Mouse (Mus musculus) heart, adult 2 months (tissue): ENCODE measurements at regions not wholly inside any gene's neighbourhood (a gene's known extent, or its start where the extent isn't known, plus 50 kb on each side); places are given as distances from the start of the nearest gene placed in this dataset.

Experiments used
- CTCF ChIP-seq: fragments of 200-600 bp; IDR thresholded peaks from 2 replicates; pipeline ENCODE4 v1.8.1; 2022; ENCODE audit warnings: antibody characterized with exemption, mild to moderate bottlenecking, moderate library complexity
- EP300 ChIP-seq: fragments of 200-500 bp; IDR thresholded peaks from 2 replicates; pipeline ENCODE4 v1.6.1; 2011; ENCODE audit warnings: low read depth, low read length, control low read depth; ENCODE audit not compliant: insufficient read depth
- POLR2A ChIP-seq: fragments of 200-500 bp; IDR thresholded peaks from 2 replicates; pipeline ENCODE4 v1.6.1; 2011; ENCODE audit warnings: mild to moderate bottlenecking, low read depth, low read length, control low read depth; ENCODE audit not compliant: insufficient read depth

- TF ChIP-seq CTCF: 0 out of 2 replicates have a peak, but pooled peaks have one; percentile 4
- TF ChIP-seq POLR2A: no peak
- no peak for TF ChIP-seq EP300
Measured at GRCm38 (mm10) chr12:13085484-13085883, 143.8 kb upstream of the Mycn start.
